Mouse (Mus musculus) kidney, adult 9 months (tissue): Measurements from ENCODE around the gene Ptbp1.

Experiments
- DNase-seq: peaks from one replicate; pipeline ENCODE4 v3.0.0; 2022

The Ptbp1 gene

GRCm38 (mm10) chr10:79860079-79860911, 6.1 kb downstream of the Ptbp1 start:
- peak; percentile 25 for DNase-seq

- DNase-seq: peak; percentile 76
These were observed 7.2 kb downstream of the Ptbp1 start for GRCm38 (mm10) chr10:79861230-79862048.

- DNase-seq: peak; percentile 14
These were observed 8.0 kb downstream of the Ptbp1 start for GRCm38 (mm10) chr10:79862049-79862788.

- DNase-seq: peak; percentile 35
These were observed 8.7 kb downstream of the Ptbp1 start for GRCm38 (mm10) chr10:79862925-79863324.

GRCm38 (mm10) chr10:79864351-79865188, 10.3 kb downstream of the Ptbp1 start:
- peak; percentile 32 for DNase-seq

- DNase-seq: peak; percentile 17
These were observed 11.0 kb downstream of the Ptbp1 start for GRCm38 (mm10) chr10:79865189-79865601.

GRCm38 (mm10) chr10:79865801-79866295, 11.6 kb downstream of the Ptbp1 start:
- peak; percentile 73 for DNase-seq

GRCm38 (mm10) chr10:79866601-79867000, 12.4 kb downstream of the Ptbp1 start:
- no peak for DNase-seq

GRCm38 (mm10) chr10:79871845-79872244, 17.6 kb downstream of the Ptbp1 start:
- no peak for DNase-seq

- no peak for DNase-seq
These were observed 18.6 kb downstream of the Ptbp1 start for GRCm38 (mm10) chr10:79872862-79873261.

GRCm38 (mm10) chr10:79873313-79873712, 19.1 kb downstream of the Ptbp1 start:
- no peak for DNase-seq

GRCm38 (mm10) chr10:79873715-79874289, 19.6 kb downstream of the Ptbp1 start:
- no peak for DNase-seq

- no peak for DNase-seq
These were observed 20.1 kb downstream of the Ptbp1 start, which contains the start of the genes Prtn3 and Plppr3 for GRCm38 (mm10) chr10:79874290-79874862. Gene Prtn3, plus strand, starts transcription at chr10:79874476. Gene Plppr3, minus strand, starts transcription at chr10:79874634.

GRCm38 (mm10) chr10:79877174-79877573, 22.9 kb downstream of the Ptbp1 start:
- DNase-seq: no peak

GRCm38 (mm10) chr10:79877757-79878156, 23.5 kb downstream of the Ptbp1 start:
- peak; percentile 74 for DNase-seq

- DNase-seq: no peak
These were observed 25.3 kb downstream of the Ptbp1 start for GRCm38 (mm10) chr10:79879527-79879926.

GRCm38 (mm10) chr10:79880721-79881120, 26.5 kb downstream of the Ptbp1 start:
- no peak for DNase-seq

GRCm38 (mm10) chr10:79881981-79882380, 27.8 kb downstream of the Ptbp1 start:
- no peak for DNase-seq

GRCm38 (mm10) chr10:79883297-79884084, 29.3 kb downstream of the Ptbp1 start:
- peak; percentile 90 for DNase-seq

- peak; percentile 90 for DNase-seq
These were observed 30.2 kb downstream of the Ptbp1 start for GRCm38 (mm10) chr10:79884446-79884845.
